Mouse (Mus musculus) 3T3-L1 (cell line): ENCODE measurements around the gene Dnmt3a.

Experiments
- DNase-seq: peaks from one replicate; pipeline ENCODE4 v3.0.0-alpha.2; 2015; ENCODE audit warnings: low read depth, low spot score

Gene Dnmt3a

DNA sequence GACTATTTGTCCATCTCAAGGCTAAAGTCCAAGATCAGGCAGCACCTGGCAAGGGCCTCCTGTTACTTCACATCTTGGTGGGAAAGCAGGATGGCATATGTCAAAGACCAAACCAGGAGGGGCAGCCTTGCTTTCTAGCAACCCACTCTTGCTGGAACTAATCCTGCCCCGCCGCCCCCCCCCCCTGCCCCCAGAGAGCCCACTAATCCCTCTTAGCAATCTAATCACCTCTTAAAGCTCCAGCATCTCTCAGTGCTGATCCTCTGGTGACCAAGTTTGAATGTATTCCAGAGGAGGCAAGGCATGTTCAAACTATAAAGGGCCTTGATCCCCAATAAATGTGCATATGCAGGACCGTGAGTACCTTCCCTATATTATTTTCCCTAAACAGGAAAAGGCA is 18.8 kb upstream of the Dnmt3a start:
- DNase-seq = no peak

DNA sequence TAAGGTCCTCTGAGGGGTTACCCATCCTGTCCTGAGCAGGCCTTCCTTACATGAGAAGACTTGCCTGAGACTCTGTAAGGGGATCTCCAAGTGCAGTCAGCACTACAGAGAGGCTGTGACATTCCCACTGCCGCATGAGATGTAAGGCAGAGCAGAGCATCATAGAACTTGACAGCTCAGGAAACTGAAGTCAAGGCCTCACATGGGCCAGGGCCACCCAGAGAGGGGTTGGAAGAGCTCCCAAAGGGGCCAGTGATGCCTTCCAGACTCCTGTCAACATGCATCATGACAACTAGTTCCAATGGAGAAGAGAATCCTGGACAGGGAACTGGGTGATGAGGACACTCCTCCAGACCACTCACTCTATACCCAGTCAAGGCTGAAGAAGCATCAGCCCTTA is 18.3 kb upstream of the Dnmt3a start:
- DNase-seq = peak; percentile 37

DNA sequence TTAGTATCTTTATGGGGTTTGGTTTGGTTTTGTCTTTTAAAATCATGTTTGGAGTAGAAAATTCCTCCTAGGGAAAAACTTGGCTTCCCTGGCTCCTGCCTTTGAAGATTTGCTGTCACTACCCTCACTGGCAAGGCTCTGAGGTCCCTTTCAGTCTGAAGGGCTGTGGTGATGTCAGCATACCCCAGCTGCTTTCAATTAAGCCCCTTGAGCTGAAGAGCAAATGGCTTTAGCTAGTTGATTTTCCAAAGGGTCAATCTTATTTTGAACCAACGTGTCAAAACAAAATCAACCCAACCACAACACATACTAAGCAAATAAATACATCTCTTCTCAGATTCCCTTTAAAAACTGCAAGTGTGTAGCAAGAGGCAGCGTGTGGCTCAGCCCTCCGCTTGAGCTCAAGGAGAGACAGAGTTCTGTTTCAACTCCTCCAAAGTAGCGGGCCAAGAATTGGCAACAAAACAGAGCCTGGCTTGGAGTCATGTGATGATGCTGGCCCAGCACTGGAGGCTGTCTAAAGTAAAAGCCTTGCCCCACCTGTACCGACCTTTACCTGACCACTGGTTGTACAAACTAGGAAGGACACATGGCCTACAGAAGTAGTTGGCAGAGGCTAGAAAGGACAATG is 17.3 kb upstream of the Dnmt3a start:
- peak; percentile 71 for DNase-seq

DNA sequence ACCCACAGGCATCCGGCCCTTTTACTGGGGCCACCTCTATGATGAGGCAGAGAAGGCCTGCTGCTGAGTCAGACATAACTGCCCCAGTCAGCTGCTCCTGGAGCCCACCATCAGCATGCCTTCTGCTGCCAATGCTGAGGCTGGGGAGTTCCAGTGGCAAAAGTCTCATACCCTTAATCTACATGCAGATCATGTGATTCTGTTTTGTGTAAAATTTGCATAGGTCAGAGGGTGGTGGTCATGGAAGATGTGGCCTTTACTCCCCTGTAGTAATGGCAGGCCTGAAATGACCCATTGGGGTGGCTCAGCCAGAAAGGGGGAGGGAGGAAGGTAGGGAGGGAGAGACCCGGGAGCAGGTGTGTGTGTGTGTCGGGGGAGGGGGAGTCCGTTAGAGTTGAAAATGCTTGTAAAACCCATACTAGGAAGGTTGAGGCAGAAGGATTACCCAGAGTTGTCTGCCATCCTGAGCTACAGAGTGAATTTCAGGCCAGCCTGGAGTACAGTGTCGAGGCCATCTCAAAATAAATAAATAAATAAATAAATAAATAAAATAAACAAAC is 16.1 kb upstream of the Dnmt3a start:
- no peak for DNase-seq

DNA sequence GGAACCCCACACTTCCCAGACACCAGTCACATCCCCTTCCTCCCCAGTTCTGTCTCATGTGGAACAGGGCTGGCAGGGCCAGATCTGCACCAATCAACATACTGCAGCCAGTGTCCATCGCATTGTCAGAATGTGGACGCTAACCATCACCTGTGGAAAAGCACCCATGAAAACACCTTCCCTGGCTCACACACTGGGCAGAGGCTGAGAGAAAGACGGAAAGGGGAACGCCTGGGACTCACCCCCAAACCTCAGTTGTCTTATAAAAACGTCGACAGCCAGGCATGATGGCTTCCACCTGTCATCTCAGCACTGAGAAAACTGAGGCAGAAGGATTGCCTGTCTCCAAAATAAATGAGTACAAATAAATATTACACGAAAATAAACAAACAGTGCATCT is 14.6 kb upstream of the Dnmt3a start:
- DNase-seq = no peak

DNA sequence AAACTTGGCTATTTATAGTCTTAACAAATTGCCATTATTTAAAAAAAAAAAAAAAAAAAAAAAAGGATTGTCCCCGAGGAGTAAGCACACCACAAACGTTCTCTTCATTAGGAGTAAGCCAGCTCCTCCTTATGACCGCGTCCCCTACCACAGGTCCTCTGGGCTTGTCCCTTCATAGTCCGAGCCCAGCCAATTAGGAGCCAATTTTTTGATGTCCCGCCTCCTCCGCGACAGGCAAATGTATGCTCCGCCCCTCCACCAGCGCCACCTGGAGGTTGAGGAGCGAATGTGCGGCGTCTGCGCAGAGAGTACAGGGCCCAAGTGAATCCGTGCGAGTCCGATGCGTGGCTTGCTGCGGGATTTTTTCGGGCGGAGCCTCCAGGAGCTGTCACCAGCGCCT is 14.1 kb upstream of the Dnmt3a start:
- DNase-seq = peak; percentile 91

DNA sequence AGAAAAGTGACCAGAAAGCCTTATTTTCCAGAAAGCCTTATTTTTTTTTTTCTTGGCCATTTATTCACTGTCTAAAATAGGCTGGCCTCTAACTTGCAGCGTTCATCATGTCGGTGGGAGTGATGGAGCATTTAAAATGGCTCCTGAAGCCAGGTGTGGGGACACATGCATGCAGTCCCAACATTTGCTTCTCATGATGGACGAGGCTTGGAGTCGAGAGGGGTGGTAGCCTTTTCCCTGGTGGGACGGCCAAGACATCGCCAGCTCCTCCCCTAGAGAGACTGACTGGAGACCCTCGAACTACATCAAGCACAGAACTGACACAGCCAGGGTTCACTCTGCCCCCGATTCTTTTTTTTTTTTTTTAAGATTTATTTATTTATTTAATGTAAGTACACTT is 13.6 kb upstream of the Dnmt3a start:
- no peak for DNase-seq

DNA sequence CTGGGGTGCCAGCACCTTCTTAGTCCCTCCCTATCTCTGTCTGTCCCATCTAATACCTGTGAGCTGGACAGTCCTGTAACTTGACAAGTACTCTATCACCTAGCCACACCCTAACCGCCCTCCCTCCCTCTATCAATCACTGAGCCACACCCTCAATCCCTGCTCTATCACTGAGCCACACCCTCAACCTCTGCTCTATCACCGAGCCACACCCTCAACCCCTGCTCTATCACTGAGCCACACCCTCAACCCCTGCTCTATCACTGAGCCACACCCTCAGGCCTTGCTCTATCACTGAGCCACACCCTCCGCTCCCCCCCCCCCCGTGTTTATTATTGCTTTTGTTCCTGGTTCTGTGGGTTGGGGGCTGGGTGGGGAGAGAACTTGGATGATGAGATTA is 10.2 kb upstream of the Dnmt3a start:
- DNase-seq = no peak

DNA sequence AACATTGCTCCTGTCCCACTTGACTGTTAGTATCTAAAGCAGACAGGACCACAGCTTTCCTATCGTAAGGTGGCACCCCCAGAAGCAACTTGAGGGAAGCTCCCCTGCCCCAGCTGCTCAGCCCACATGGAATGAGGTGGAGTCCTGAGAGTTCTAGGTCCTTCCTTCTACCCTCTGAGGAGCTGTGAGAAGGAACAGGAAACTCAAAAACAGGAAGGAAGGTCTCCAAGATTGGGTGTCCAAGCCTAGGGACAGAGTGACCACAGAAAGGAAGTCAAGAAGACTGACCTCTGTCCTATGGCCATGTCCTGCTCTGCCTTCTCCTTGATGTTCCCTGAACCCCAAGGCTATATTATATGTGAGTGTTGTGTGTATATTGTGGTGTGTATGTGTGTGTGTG is 6.3 kb upstream of the Dnmt3a start:
- DNase-seq = no peak

DNA sequence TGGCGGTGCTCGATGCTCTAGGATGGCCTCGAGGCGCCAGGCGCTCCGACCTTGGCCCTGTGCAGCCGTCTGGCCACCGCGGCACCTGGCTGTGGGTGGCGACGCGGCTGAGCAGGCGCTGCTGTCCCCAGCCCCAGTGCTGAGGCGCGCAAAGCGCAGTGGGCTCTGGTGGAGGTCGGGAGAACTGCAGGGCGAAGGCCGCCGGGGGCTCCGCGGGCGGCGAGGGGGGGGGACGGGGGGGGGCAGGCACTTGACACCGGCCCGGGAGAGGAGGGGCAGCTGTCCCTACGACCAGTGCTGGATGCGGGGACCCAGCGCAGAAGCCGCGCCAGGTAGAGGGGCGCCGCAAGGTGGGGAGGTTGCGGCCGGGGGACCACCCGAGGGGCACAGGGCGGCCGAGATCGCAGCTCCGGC is 471 bp downstream of the Dnmt3a start:
- peak; percentile 66 for DNase-seq

DNA sequence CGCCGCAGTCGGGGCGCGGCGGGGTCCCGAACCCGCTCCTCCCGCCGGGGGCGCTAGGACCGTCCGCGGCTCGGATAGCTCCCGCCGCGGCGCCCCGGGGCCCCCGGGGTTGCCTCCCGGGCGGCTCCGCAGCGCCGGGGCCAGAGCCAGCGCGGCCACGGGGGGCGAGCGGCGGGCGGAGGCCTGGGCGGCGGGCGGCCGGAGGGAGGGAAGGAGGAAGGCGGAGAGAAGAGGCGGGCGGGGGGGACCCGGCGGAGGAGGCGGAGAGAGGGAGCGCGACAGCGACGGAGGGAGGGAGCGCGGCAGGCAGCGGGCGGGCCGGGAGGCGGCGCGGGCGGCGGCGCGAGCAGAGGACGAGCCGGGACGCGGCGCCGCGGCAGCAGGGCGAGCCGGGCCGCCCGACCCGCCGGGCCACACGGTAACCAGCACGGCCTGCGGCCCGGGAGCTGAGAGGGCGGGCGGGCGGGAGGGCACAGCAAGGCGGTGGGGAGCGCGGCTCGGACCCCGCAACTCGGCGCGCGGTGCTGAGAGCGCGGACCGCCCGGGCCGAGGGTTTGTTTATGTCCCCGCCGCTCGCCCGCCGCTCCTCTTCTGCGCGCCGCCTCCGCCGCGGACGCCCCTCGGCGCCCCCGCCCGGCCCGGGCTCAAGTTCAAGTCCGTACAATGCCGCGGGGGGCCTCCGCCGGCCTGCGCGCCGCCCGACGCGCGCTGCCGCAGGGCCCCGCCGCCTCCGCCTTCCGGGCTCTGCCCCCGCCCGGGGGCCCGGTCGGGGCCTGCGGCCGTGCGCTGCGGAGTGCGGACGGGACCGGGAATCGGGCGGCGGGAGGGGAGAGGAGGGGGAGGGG is 1.1 kb downstream of the Dnmt3a start:
- peak; percentile 47 for DNase-seq

DNA sequence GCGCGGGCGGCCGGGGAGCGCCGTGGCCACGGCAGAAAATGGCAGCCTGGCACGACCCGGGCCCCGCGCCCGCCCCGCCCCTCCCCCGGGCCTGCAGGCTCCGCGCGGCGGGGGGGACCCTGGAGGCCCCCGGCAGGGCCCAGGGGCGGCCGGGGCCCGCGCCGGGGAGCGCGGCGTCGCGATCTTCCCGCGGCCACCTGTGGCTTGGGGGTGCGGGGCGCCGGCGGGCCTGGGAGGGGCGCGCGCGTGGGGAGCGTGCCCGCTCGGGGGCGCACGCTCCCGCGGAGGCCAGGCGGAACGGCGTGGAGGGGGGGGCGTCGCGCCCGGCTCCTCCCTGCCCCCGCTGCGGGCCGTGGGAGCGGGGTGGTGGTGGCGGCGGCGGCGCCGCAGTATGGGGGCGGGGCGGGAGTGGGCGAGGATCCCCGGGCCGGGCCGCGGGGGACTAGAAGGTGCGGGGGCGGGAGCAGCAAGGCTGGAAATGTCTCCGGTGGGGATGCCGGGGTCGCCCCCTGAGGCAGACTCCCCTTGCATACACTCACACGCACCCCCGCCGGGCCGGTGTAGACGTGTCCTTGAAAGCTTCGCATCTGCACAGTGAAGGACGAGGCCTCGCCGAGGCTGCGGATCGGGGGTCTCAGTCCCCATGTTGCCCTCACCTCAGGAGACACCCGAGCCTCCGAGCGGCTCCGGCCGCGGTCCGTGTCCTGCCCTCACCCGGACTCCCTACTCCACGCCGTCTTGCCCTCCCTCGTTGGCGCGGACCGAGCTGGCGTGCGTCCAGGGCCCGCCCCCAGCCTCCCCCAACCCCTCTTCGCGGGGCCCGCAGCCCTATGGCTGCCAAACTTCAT is 2.0 kb downstream of the Dnmt3a start:
- DNase-seq = peak; percentile 16

DNA sequence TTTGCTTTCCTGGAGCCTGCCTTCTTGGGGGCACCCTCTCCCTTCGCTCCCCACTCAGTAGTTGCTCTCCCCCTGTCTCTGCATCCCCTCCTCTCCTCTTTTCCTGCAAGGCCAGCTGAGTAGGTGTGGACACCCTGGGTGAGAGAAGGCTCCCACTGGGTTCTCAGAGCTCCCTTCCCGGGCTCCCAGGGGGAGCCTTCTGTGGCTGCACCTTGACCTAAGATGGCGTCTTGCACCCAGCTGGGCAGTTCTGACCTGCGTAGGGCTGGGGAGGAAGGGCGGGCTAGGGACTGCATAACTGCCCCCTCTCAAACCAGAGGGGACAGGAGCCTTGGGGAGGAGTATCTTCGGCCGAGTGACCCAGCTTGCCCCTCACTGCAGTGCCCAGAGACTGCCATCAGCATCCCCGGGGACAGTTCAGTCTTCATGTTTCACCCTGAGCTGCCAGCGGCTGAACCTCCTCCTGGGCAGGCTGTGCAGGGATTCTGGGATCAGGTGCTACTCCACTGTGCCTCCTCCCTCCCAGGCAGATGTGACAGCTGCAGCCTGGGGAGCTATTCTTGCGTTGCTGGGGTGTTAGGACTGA is 2.7 kb downstream of the Dnmt3a start:
- peak; percentile 23 for DNase-seq

DNA sequence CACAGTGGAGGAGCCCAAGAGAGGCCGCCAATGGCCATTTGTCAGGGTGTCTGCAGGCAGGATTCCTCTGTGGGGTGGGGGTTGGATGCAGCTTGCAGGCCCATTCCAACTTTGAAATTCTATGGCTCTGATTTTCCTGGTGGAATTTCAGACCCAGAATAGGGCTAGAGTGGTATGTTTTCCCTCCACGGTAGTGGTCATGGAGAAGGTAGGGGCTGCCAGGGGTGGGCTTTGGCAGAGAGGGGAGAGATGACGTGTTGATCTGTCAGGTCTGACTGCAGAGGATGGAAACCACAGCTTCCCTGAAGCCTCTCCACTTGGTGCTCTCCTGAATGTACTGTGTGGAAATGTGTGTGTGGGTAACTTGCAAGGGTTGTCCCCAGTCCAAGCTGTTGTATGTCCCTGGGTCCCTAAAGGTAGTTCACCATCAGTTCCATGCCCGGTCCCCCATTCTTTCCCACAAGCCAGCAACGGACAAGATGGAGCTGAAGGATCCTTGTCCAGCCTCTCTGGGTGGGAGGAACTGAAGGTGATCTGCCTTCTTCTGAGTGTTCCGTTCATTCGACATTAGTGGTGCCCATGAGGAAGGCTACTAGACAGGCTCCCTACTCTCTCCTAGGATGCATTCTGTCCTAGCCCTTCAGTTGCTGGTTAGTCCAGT is 3.8 kb downstream of the Dnmt3a start:
- DNase-seq = no peak

DNA sequence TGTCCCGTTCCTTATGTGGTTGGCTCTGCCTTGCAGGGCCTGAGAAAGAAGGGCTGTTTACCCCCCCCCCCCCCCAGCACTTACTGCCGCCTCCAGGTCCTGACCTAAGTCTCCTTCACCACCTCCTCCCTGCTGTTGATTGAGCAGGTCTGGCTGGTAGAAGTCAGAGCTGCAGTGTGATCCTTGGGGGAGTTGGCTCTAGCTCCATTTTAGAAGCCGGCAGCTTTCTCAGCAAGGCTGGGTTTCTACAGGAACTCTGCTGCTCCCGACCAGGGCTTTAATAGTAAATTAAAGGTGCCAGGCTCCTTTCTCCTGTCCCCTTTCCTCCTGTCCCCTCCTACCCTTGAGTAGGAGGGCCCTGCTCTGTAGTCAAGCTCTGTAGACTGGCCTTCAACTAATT is 4.6 kb downstream of the Dnmt3a start:
- DNase-seq = no peak

DNA sequence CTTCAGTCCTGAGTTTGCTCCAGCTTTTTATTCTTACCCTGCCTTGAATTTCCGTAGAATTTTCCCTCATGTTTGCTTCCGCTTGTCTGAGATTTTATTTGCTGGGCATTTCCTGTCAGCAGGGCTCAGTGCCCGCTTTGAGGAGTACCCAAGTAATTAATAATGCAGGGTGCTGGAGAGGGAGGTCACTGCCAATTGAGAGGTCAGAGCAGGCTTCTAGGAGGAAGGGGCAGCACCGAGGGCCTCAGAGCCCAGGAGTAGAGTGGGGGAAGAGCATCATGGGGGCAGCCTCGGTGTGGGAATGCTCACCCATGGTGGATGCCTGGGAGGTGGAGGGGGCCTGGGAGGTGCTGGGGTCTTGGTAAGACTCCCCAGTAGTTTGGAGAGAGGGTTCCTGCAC is 5.8 kb downstream of the Dnmt3a start:
- no peak for DNase-seq

DNA sequence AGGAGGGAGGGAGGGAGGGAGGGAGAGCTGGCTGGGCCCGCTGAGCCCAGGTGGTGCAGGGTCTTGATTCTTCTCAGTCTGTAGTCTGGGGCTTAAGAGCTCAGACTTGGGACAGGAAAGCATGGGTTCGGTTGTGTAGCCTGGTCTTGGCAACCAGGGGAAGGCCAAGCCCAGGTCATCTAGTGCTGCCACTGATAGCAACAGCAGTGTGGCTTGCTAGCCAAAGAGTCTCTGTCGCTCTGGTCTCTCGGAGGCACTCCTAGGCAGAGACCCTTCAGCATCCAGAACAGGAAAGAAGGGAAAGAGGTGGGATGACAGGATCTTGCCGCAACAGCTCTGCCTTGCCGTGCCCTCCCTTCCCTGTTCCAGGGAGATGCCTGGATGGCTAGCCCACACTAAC is 6.4 kb downstream of the Dnmt3a start:
- DNase-seq = no peak

DNA sequence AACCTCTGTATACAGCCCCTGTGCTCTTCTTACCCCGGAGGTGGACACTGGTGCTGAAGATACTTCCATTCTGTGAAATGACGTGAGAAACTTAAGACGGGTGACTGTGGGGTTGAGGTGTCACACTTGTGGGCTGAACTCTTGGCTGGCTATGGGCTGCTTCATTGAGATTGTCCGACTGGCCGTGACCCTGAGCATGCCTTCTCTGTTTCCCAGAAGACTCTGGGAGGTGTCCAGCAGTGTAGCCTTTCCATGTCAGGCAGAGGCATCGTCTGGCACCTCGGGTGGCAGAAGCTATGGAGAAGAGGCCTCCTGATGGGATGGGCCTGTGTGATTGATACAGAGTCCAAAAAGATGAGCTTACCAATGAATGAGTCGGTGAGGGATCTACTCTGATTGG is 7.3 kb downstream of the Dnmt3a start:
- no peak for DNase-seq

DNA sequence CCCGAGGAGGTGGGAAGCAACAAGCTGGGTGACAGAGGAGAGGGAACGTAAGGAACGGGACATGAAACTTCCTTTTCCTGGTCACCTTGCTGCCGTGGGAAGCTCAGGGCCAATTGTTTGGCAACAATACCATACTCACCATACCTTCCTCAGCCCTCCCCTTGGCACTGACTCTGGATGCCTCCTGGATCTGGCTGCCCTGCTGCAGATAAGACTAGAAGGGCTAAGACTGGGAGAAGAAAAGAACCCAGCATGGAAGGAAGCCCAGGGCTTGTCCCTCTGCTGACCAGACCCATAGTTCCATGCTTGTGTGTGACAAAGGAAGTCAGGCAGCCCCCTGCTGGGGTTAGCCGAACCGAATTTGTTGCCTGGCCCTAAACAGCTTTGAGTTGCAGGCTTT is 9.6 kb downstream of the Dnmt3a start:
- no peak for DNase-seq

DNA sequence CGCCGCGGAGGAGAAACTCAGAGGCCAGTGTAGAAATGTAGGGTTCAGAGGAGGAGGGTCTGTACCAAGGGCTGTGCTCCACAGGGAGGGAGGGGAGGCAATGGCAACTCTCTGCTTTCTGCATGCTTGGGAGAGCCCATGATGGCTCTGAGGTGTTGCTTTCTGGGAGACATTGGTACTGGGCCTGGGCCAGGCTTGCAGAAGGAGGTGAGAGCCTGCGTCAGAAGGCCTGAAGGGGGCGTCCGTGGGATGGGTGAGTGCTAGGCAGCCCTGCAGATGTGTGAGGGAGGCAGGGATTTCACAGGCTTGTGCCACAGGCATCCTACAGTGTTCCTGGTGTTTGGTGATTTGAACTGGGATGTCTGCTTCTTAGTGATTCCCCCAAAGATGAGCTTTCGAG is 11.2 kb downstream of the Dnmt3a start:
- no peak for DNase-seq

DNA sequence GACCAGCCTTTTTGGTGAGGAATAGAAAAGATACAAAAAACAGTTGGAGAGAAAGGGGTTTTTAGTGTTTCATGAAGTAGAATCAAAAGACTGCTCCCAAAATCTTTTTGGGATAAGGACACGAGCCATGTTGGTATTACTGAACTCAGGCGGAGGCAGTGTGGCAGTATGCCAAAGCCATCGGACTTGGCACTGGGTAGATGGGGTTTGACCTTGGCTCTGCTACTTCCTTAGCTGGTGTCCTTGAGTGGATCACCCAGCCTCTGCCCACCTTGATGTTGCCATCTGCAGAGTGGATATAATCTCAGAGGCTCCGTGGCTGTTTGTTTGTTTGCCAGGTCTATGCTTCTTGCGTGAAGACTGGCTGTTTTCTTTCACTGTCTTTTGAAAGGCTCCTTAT is 11.8 kb downstream of the Dnmt3a start:
- no peak for DNase-seq
